Mouse (Mus musculus) erythroblast, embryonic 14.5 days (primary cell): Measurements from ENCODE around the gene Rbm20. TPM values are rescaled to one million over a fixed set of nuclear protein-coding genes. Genes with fewer than 3 reads are reported as not detected.

Experiments used
- H3K27me3 ChIP-seq: 2 replicates; pipeline ENCODE4 v1.6.1; 2012; ENCODE audit warnings: inconsistent platforms; ENCODE audit not compliant: control insufficient read depth
- H3K36me3 ChIP-seq: 2 replicates; pipeline ENCODE4 v1.6.1; 2012; ENCODE audit warnings: mild to moderate bottlenecking, inconsistent platforms; ENCODE audit not compliant: control insufficient read depth
- H3K4me1 ChIP-seq: 2 replicates; pipeline ENCODE4 v1.6.1; 2012; ENCODE audit warnings: inconsistent platforms; ENCODE audit not compliant: control insufficient read depth
- H3K4me3 ChIP-seq: replicated peaks from 2 replicates; pipeline ENCODE3; 2012; ENCODE audit warnings: moderate library complexity, mild to moderate bottlenecking, inconsistent platforms
- H3K9me3 ChIP-seq: 2 replicates; pipeline ENCODE4 v1.6.1; 2012; ENCODE audit warnings: low read length, inconsistent platforms, mixed read lengths; ENCODE audit not compliant: control insufficient read depth
- GATA1 ChIP-seq: IDR thresholded peaks from 2 replicates; pipeline ENCODE4 v1.6.1; 2012; ENCODE audit warnings: low read length, inconsistent platforms, mixed read lengths
- TAL1 ChIP-seq: IDR thresholded peaks from 3 replicates; pipeline ENCODE4 v1.6.1; 2012; ENCODE audit warnings: low read length, inconsistent platforms, mixed read lengths
- polyA plus RNA-seq: library from polyadenylated mRNA; stranded (reverse); fragments of >175 nt; gene quantifications from 2 replicates; pipeline ENCODE4 v1.2.3, GENCODE M21; 2012

Gene Rbm20
- polyA plus RNA-seq, 1 experiment = not detected

DNA sequence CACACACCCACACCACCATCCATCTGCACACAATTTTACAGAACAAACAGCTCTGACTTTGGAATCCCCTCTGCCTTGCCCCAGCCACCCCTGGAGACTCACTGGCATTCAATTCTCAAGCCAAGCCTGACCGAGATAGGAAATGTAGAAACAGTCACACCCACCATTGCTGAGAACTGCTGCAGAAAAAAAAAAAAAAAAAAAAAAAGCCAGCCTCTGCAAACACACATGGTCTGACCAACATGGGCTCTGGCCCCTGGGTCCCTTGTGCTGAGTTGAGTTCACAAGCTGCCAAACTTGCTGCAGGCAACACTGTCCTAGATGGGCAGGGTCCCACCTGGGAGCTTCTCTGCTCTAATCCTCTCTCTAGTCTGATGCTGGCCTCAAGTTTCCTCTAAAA lies 200.7 kb downstream of the Rbm20 start:
- no peaks in the 10 kb centered on the region for H3K4me1 ChIP-seq
- no peaks in the 10 kb centered on the region for H3K36me3 ChIP-seq
- H3K4me3 ChIP-seq = no peak overlapping the region
- TF ChIP-seq GATA1 = no peak
- TF ChIP-seq TAL1 = no peak
- no peaks in the 10 kb centered on the region for H3K9me3 ChIP-seq
- no peaks in the 10 kb centered on the region for H3K27me3 ChIP-seq

DNA sequence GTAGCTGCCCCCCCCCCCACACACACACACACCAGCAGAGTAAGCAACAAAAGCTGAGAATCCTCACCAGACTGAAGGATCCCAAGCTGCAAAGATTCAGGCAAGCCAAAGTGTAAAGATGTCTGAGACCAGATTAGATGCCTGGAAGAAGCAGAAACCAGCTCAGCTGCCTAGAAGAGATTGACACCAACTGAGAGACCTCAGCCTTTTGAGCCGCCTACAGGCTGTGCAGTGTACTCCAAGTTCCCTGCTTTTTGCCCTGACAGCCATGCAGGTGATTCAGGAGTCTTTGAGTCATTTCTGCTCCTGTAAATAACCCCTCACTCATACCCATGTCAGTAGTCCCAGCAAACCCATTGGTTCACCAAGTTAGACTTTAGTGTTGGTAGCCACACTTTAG lies 203.4 kb downstream of the Rbm20 start:
- no peaks in the 10 kb centered on the region for H3K36me3 ChIP-seq
- peaks cover 8% of the 10 kb centered on the region for H3K4me1 ChIP-seq
- H3K27me3 ChIP-seq = no peaks in the 10 kb centered on the region
- TF ChIP-seq TAL1 = no peak
- TF ChIP-seq GATA1 = no peak
- H3K4me3 ChIP-seq = no peak overlapping the region
- no peaks in the 10 kb centered on the region for H3K9me3 ChIP-seq

DNA sequence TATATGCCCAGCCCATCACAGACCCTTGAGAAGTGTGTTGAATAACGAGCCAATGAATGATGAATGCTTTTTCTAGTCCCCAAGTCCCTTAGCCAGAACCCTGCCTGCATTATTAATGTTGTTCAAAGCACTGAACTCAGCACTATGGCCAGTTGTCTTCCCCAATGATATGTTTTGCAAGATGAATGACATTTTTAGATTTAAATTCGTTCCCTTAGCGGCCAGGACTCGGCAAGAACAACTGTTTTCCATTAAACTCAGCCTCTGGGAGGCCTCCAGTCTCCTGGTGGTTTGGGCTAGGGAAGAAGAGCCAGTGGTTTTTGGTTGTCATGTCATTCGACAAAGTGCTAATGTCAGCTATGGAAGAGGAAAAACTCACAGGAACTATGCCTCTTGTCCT lies 204.7 kb downstream of the Rbm20 start:
- H3K27me3 ChIP-seq = no peaks in the 10 kb centered on the region

DNA sequence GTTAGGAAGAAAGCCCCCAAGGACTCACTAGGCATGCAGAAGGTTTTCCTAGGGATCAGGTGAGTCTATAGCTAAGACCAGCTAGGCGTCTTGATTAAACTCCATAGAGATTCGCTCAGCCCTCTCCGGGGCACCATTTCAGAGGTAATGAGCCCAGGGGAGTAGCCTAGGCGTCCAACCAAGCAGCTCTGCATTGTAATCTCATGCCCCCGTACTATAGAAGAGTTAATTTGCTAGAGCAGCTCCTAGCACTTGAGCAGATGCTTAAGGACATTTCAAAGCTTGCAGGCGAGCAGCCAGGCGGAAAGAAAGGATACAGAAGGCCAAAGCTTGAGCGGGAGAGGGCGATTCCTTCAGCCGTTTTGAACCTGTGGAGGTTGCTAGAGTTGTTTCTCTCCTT lies 208.3 kb downstream of the Rbm20 start:
- Histone ChIP-seq H3K9me3 (no peaks in the 10 kb centered on the region), H3K27me3 (no peaks in the 10 kb centered on the region), H3K4me3 (no peak overlapping the region), H3K4me1 (peaks cover 52% of the 10 kb centered on the region), H3K36me3 (no peaks in the 10 kb centered on the region)
- TF ChIP-seq GATA1 = no peak
- TF ChIP-seq TAL1 = no peak

More for the DNA sequence above, 204.7 kb downstream of the Rbm20 start:
- H3K36me3 ChIP-seq = no peaks in the 10 kb centered on the region
- no peak for TF ChIP-seq TAL1
- no peak for TF ChIP-seq GATA1
- H3K9me3 ChIP-seq = no peaks in the 10 kb centered on the region
- H3K4me1 ChIP-seq = peaks cover 17% of the 10 kb centered on the region
- H3K4me3 ChIP-seq = no peak overlapping the region

DNA sequence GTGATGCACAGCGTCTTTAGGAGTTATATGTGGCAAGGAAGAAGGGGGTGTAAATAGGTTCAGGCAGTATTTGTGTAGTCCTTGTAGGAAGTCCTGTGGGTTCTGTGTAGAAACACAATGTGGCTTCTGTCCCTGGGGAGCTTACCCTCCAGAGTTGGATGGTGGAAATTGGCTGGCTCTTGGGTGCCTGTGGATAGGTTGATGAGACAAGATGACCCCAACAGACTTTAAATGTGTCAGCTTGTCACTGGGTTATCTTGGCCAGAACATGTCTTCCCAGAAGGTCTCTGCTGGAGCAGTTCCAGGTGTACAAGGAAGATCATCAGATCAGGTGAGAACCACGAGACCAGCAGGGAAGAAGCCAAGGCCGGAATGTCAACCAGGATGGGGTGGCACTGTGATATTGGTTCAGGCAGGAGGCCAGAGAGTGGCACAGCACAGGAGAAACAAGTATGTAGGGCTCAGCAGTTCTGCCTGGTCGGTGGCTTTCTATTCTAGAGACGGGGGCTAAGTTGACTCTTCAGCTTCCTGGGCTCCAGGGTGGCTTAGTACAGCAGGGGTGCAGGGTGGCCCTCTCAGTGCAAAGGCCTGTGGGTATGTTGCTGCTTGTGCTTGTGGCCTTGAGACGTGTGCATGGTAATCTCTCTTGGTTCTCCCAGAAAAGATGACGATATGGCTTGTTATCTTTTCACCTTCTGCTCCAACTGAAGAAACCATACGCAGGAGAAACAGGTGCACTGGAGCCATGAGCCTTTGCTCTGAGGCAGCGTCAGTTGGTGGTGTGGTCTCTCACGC lies 209.7 kb downstream of the Rbm20 start:
- Histone ChIP-seq H3K27me3 (no peaks in the 10 kb centered on the region), H3K4me3 (no peak overlapping the region), H3K9me3 (no peaks in the 10 kb centered on the region), H3K36me3 (no peaks in the 10 kb centered on the region), H3K4me1 (peaks cover 65% of the 10 kb centered on the region)
- TF ChIP-seq TAL1 (peak; percentile 26; the same call in 1 of the 3 replicates), GATA1 (no peak)

DNA sequence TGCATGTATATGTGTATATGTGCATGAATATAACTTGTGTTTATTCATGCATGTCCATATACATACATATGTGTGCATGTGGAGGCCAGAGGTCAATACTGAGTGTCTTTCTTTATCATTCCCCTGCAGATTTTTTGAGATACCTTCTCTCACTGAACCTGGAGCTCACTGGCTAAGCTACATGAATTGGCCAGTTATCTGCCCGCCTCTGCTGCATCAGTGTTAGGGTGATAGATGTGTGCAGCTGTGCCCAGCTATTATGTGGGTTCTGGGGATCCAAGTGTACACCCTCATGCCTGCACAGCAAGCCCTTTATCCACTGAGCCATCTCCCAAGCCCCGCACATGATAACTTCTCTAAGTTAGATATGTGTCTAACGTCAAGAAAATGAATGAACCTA lies 210.7 kb downstream of the Rbm20 start:
- Histone ChIP-seq H3K4me3 (no peak overlapping the region), H3K4me1 (peaks cover 76% of the 10 kb centered on the region), H3K9me3 (no peaks in the 10 kb centered on the region), H3K27me3 (no peaks in the 10 kb centered on the region), H3K36me3 (no peaks in the 10 kb centered on the region)
- TF ChIP-seq GATA1 (no peak), TAL1 (no peak)

DNA sequence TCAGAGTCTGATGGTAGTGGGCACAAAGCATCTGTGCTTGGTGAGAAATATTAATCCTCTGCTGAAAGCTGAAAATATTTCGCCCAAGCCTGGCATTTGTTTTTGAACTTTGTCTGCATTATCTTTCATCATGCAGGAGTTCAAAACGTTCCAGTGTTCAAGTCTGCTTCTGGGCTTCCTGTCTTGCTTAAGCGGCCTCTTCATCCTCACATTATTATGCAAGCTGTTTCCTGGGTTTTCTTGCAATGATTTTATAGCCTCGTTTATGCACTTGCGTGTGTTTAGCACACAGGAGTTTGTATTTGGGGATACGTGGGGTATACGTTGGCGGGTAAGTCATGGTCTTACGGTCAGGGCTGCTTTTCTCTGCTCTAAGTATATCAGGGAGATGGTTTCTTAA lies 211.2 kb downstream of the Rbm20 start:
- no peak for TF ChIP-seq GATA1
- no peak for TF ChIP-seq TAL1
- H3K4me1 ChIP-seq = peaks cover 81% of the 10 kb centered on the region
- H3K36me3 ChIP-seq = no peaks in the 10 kb centered on the region
- no peak overlapping the region for H3K4me3 ChIP-seq
- H3K9me3 ChIP-seq = no peaks in the 10 kb centered on the region
- H3K27me3 ChIP-seq = no peaks in the 10 kb centered on the region

DNA sequence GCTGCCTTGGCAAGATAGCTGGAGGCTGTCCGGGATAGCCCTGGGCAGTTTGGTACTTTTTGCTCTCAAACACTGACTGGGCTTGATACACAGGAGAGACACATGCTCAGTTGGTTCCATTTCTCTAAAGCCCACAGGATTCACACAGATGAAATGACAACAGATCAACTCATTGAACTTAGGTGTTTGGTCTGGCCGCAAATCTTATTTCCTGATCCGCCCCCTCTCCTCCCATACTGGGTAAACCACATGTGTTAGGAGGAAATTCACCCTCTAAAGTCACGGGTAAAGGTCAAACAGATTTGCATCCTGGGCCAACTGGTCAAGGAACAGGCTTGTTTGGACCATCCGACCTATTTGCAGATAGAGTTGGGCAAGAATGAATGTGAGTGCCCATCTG lies 212.4 kb downstream of the Rbm20 start:
- TF ChIP-seq GATA1 (no peak), TAL1 (no peak)
- Histone ChIP-seq H3K36me3 (no peaks in the 10 kb centered on the region), H3K4me3 (no peak overlapping the region), H3K27me3 (no peaks in the 10 kb centered on the region), H3K9me3 (no peaks in the 10 kb centered on the region), H3K4me1 (peaks cover 93% of the 10 kb centered on the region)

DNA sequence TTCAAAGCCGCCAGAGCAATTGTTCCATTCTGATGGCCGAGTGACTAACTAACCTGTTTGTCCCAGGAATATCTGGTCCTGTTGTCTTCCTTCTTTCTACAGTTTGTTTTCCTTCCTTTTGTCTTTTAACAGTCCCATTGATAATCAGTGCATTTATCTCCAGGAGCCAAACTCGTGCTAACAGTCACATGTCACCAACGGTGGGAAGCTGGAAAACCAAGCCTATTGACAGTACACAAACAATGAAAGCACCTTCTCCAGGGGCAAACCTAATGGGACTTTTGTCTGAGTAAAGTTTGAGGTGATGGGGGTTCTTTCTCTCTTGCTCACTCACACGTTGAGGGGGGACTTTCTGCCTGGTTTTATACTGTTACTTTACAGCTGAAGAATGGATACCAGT lies 213.2 kb downstream of the Rbm20 start:
- H3K4me1 ChIP-seq = peaks cover 93% of the 10 kb centered on the region
- TF ChIP-seq GATA1 (no peak), TAL1 (no peak)
- no peaks in the 10 kb centered on the region for H3K9me3 ChIP-seq
- H3K4me3 ChIP-seq = no peak overlapping the region
- H3K27me3 ChIP-seq = no peaks in the 10 kb centered on the region
- no peaks in the 10 kb centered on the region for H3K36me3 ChIP-seq

DNA sequence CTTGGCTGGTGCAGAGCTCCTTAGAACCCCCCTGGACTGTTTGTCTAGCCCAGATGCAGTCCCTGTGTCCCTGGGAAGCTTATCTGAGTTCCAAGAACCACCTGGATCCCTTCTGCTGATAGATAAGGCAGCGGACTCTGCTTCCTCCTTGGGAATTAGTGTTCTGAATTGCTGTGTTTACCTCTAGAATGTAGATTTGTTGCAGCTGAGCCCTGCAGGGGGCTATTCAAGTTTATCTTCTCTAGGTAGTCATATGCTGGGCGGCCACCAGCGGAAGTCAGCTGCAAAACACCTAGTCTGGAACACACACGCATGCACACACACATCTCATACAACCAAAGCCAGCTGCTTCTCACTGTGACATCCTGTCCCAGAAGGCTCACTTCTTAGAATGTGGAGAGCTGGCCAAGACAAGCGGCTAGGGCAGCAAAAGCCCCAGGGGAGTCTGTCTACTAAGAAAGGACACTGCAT lies 213.7 kb downstream of the Rbm20 start:
- H3K27me3 ChIP-seq = no peaks in the 10 kb centered on the region
- no peaks in the 10 kb centered on the region for H3K9me3 ChIP-seq
- H3K4me1 ChIP-seq = peaks cover 89% of the 10 kb centered on the region
- TF ChIP-seq TAL1 (peak; percentile 66), GATA1 (peak; percentile 70)
- H3K4me3 ChIP-seq = no peak overlapping the region
- no peaks in the 10 kb centered on the region for H3K36me3 ChIP-seq
